Mouse (Mus musculus) thymus, postnatal 0 days (tissue): ENCODE results near the gene Man1b1. TPM values are rescaled to one million over a fixed set of nuclear protein-coding genes. Genes with fewer than 3 reads are reported as not detected.

Experiments used
- DNase-seq: peaks from one replicate; pipeline ENCODE4 v3.0.0-alpha.2; 2015; ENCODE audit warnings: low spot score
- polyA plus RNA-seq: library from polyadenylated mRNA; unstranded; fragments of >200 nt; fragmentation: Nextera tagmentation; extraction: Ambion mirVana; gene quantifications from 2 replicates; pipeline ENCODE4 v1.2.1, GENCODE M21; 2015

The Man1b1 gene
- 37.1 and 40.7 TPM in 2 replicates for polyA plus RNA-seq

- peak; percentile 100 for DNase-seq
These were observed at the start of gene Man1b1 for GRCm38 (mm10) chr2:25332286-25333160. Man1b1 (plus strand) TSS chr2:25332338.

- no peak for DNase-seq
These were observed 46.6 kb upstream of the Man1b1 start for GRCm38 (mm10) chr2:25285551-25285950.

- no peak for DNase-seq
These were observed 45.8 kb upstream of the Man1b1 start for GRCm38 (mm10) chr2:25286314-25286713.

GRCm38 (mm10) chr2:25286837-25287636 lies 45.1 kb upstream of the Man1b1 start:
- DNase-seq: no peak

- DNase-seq: no peak
These were observed 44.0 kb upstream of the Man1b1 start, which contains the start of gene Tmem210 for GRCm38 (mm10) chr2:25287927-25288649. Tmem210 (plus strand) TSS chr2:25288145.

GRCm38 (mm10) chr2:25288734-25289345 lies 43.3 kb upstream of the Man1b1 start:
- no peak for DNase-seq

- DNase-seq: no peak
These were observed 42.5 kb upstream of the Man1b1 start, which contains the start of gene Lrrc26 for GRCm38 (mm10) chr2:25289651-25290050. Lrrc26 (plus strand) TSS chr2:25289915.

GRCm38 (mm10) chr2:25290101-25290815 lies 41.9 kb upstream of the Man1b1 start:
- DNase-seq: no peak

GRCm38 (mm10) chr2:25290816-25291130 lies 41.4 kb upstream of the Man1b1 start:
- DNase-seq: no peak

GRCm38 (mm10) chr2:25291184-25292053 lies 40.7 kb upstream of the Man1b1 start:
- DNase-seq: no peak

GRCm38 (mm10) chr2:25292054-25292544 lies 40.0 kb upstream of the Man1b1 start:
- no peak for DNase-seq

GRCm38 (mm10) chr2:25292856-25293255 lies 39.3 kb upstream of the Man1b1 start:
- DNase-seq: peak; percentile 58

- no peak for DNase-seq
These were observed 38.4 kb upstream of the Man1b1 start for GRCm38 (mm10) chr2:25293706-25294105.

GRCm38 (mm10) chr2:25297093-25297492 lies 35.0 kb upstream of the Man1b1 start:
- no peak for DNase-seq

- no peak for DNase-seq
These were observed 34.1 kb upstream of the Man1b1 start for GRCm38 (mm10) chr2:25298046-25298445.

- DNase-seq: no peak
These were observed 28.7 kb upstream of the Man1b1 start for GRCm38 (mm10) chr2:25303452-25303851.

- DNase-seq: no peak
These were observed 28.0 kb upstream of the Man1b1 start for GRCm38 (mm10) chr2:25303931-25304656.
